Mouse (Mus musculus) v-Abl transformed pro-B cells (cell line): Measurements from ENCODE around the gene Egfem1.

ENCODE experiments used
- in situ Hi-C, 2 experiments: fragments of 400-800 bp; cut with MboI; formaldehyde crosslinking; loops; one replicate each; pipeline ENCODE4 v1.15.1; 2025; ENCODE audit not compliant: unreplicated experiment in 2 of 2

Gene Egfem1

DNA sequence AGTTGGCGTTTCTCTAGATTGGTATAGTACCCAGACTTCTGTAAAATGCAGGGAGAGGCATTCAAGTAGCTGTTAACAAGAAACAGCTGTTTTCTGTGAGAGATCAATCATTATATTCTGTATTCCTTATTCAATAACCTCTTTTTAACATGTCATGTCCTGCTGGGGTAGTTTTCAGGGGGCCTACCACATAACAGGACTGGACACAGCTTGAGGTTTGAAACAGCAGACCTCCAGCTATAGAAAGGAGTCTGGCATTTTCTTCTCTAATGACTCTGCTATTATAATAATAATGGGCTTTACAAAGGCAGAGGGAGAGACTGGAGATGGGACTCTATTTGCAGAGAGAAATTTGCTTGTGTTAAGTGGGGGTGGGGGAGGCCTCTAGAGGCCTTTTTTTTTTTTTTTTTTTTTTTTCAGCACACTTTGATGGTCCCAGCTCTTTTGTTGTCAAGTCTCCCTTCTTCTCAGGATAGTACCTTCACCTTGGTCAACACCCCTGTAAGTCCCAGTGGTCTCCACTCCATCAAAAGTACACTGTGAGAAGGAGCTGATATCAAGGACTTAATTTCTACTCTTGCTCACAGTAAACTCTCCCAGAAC lies 459.8 kb downstream of the Egfem1 start:
- in situ Hi-C loops, result no loop called here

DNA sequence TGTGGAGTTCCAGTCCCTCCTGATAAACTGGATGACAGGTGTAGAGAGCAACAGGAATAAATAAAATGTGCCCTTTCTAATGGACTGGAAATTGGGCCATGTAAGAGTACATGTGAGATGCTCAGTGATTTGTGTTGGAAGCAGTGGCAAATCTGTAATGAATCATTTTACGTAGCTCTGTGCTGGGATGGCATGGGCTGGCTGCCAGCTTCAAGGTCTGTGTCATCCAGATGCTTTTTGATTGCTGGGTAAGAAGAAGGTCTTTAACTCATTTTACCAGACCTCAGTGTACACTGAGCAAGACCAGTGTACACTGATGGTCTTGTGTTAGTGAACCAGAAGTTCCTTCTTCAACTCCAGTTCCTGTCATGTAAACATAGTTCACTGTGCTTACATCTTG lies 462.2 kb downstream of the Egfem1 start:
- in situ Hi-C loops, result no loop called here

GRCm38 (mm10) chr3:29563171-29563570 lies 481.3 kb downstream of the Egfem1 start:
- in situ Hi-C loops, result no loop called here

GRCm38 (mm10) chr3:29578055-29578860 lies 496.4 kb downstream of the Egfem1 start:
- in situ Hi-C loops, result no loop called here

DNA sequence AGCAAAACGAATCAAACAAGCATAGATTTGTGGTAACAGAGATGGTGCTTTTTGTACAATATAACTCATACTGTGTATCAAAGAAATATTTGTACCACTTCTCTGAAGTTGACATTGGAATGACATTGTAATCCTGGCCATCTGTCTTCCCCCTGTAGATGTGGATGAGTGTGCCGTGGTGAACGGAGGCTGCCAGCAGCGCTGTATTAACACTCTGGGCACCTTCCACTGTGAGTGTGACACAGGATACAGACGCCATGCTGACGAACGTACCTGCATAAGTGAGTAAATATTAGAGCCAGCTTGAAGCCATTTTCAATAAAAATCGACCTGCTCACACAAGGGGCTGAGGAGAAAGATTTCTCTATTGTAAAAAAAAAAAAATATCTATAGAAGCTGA lies 500.9 kb downstream of the Egfem1 start:
- in situ Hi-C loops, result no loop called here

- in situ Hi-C loops, result no loop called here
Observed at GRCm38 (mm10) chr3:29602140-29602539, 520.3 kb downstream of the Egfem1 start.

- in situ Hi-C loops, result no loop called here
Observed at GRCm38 (mm10) chr3:29608713-29609112, 526.9 kb downstream of the Egfem1 start.

- in situ Hi-C loops, result no loop called here
Observed at GRCm38 (mm10) chr3:29609174-29609573, 527.4 kb downstream of the Egfem1 start.

- in situ Hi-C loops, result no loop called here
Observed at GRCm38 (mm10) chr3:29619586-29619985, 537.8 kb downstream of the Egfem1 start.

GRCm38 (mm10) chr3:29639819-29640218 lies 558.0 kb downstream of the Egfem1 start:
- in situ Hi-C loops, result no loop called here

DNA sequence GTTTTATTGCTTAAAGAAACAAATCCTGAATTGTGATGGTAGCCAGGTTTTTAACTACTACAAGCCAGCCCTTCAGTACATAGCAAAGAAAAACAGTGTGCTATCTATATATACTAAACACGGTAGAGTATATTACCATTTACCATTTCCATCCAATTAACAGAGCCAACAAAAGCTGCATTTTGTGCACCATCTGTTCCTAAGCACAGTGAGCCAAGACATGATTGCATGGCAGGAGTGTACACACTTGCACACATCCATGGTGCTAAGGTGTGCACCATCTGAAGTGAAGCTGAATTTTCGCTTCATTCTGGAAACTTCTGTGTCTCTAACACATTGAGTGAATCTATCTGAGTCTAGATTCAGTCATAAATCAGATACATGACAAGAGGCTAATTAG lies 585.0 kb downstream of the Egfem1 start:
- in situ Hi-C loops, result no loop called here

DNA sequence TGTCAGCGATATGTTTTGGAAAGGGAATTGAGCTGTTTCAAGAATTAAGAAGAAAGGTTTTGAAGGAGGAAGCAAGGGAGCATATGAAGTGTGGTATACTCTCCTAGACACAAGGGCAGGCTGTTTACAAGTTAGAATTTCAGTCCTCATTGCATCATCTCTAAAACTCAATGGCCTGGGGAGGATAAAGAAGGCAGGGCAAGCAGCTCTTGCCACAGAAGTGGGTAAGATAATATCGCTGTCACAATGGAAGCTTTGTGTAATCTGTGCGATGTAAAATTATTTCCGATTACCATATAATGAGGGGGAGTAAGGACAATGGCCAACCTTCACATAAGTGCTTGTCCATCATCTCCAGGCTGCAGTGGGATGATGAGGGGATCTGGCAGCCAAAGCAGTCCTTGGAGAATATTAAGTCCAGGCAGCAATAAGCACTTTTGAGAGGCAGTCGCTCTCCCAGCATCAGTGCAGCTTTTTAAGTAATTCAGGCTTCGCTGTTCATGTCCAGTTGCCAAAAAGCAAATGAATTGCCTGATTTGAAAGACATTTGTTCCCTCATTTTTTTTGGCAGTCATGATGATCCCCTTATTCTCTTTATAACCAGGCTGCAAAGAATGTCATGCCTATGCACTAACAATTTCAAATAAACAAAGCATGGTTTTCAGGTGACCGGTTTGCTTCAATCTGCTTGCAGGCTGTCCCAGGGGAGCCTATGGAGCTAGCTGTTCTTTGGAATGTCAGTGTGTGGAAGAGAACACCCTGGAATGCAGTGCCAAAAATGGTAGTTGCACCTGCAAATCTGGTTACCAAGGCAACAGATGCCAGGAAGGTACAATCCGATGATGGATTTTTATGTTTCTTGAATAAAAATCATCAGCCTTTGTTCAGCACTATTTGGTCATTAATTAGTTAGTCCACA lies 607.8 kb downstream of the Egfem1 start:
- in situ Hi-C loops, result no loop called here

- in situ Hi-C loops, result no loop called here
Observed at GRCm38 (mm10) chr3:29701126-29701525, 619.3 kb downstream of the Egfem1 start.

GRCm38 (mm10) chr3:29706816-29707215 lies 625.0 kb downstream of the Egfem1 start:
- in situ Hi-C loops, result no loop called here

DNA sequence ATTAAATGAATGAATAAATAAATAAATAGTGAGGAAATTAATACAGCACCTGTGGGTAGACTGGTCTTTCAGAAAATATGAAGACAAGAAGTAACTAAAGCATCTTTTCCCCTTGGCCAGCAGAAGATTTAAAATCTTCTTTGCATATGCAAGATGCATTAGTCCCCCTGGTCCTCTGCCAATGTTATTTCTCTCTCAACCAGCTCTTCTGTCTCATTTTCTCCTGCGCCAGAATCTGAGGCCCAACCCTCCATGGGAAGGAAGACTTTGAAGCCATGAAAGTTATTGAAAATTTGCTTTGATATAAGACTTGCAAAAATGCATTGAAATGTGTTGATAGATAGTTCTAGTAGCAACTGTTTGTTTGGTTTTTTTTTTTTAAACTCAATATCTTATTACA lies 625.6 kb downstream of the Egfem1 start:
- in situ Hi-C loops, result no loop called here

DNA sequence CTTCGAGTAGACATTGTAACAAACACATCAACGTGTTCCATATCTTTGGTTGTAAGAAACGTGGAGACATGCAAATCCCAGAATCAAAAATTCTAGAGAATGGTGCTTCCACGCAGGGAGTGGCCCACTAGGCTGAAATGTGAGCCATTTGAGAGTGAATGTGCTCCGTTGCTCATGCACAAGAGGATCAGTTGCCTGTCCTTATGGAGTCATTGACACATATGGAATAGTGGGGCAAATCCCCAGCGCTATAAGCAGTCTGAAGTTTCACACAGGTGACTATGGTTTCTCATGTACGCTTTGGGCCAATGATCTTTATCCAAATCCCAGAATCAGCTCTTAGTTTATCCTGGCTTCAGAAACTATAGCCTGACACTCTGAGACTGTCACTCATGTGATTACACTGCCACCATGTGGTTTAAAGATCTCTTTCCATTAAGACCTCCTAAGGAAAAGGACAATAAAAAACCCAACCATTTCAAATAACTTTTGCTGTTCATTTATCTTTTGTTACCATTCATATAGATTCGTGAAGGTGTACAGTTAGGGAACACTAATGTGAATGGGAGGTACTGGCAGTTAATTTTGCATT lies 644.6 kb downstream of the Egfem1 start:
- in situ Hi-C loops, result no loop called here

- in situ Hi-C loops, result no loop called here
Observed at GRCm38 (mm10) chr3:29730062-29730760, 648.4 kb downstream of the Egfem1 start.

DNA sequence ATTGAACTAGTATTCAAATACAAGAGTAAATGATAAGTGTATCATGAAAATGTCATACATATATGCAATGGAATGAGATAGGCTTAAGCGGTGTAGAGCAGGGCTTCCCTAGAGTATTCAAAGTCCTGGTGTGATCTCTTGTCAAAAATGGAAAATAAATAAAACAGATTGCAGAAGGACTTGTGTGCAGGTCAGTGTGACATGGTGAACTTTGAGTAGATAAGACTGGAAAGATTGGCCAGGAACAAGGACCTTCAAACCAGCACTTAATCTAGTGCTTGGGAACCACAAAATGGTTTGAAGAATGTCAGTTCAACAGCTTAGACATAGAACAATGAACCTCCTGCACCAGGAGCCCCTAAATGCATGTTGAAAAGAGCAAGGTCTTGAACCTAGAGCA lies 649.7 kb downstream of the Egfem1 start:
- in situ Hi-C loops, result no loop called here

DNA sequence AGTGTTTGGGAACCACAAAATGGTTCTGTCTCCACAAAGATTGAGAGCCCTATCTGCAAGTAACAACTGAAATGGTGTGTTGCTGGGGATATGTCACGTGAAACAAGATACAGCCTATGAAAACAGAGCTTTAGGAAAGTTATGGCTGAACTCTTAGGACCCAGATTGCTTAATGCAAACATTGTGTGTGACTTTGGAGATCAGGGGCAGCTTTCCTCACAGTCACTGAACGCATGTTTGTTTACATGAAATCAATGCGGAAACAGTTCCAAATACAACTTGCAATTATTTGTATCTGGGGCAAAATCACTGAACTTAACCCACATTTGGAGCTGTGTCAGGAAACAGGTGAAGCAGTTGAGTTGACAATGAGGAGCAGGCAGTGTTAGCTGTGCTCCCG lies 650.8 kb downstream of the Egfem1 start:
- in situ Hi-C loops, result no loop called here

DNA sequence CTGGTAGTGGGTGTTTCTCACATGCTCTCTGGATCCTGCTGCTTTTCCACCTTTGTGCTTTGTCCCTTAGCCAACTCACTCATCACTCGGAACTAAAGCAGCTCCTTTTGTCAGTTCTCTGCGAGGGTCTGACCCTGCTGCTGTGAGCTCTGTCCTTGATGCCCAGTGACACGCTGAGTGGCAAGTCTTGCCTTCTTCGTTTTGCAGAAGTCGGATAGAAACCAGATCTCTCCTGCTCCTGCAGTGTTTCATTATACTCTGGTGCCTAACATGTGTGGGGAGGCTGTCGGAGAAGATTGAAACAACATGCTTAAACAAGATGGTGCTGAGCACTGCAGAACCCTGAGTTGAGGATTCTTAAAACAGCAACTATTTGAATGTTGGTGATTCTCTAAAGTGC lies 652.4 kb downstream of the Egfem1 start:
- in situ Hi-C loops, result no loop called here
